Mouse (Mus musculus) megakaryocyte-erythroid progenitor cell, adult 5-6 weeks (primary cell): Measurements from ENCODE around the gene Cabcoco1. TPM values are rescaled to one million over a fixed set of nuclear protein-coding genes. Genes with fewer than 3 reads are reported as not detected.

Source experiments
- total RNA-seq, 2 experiments: library from RNA; stranded (forward) in 1 of 2; stranded (reverse) in 1 of 2; fragments of 200-1000, 215-1000 nt in 1 of 2; fragments of >200 nt in 1 of 2; fragmentation: Nextera tagmentation in 1 of 2; gene quantifications; 2 replicates each; pipeline ENCODE4 v1.2.3; 2014 to 2017

The Cabcoco1 gene
- total RNA-seq, 2 experiments from 2014 or later: 0.79 TPM; not detected in 1

Other genes starting within 250 kb of the Cabcoco1 start
- gene Tmem26, start 181.8 kb upstream of the Cabcoco1 start, total RNA-seq (2014; fragmentation: Nextera tagmentation): 0.46 TPM in 1 of 2 replicates, not detected in the other
- gene Tmem26, start 181.8 kb upstream of the Cabcoco1 start, total RNA-seq (2017): not detected in 2 replicates